Mouse (Mus musculus) stomach, postnatal 0 days (tissue): ENCODE measurements at regions not wholly inside any gene's neighbourhood (a gene's known extent, or its start where the extent isn't known, plus 50 kb on each side); places are given as distances from the start of the nearest gene placed in this dataset.

ENCODE experiments used
- CTCF ChIP-seq: IDR thresholded peaks from 2 replicates; pipeline ENCODE4 v1.5.1; 2016; ENCODE audit warnings: antibody characterized with exemption, low read depth, mild to moderate bottlenecking, moderate library complexity
- EP300 ChIP-seq: optimal IDR thresholded peaks from 2 replicates; pipeline ENCODE3; 2016; ENCODE audit warnings: antibody characterized with exemption

DNA sequence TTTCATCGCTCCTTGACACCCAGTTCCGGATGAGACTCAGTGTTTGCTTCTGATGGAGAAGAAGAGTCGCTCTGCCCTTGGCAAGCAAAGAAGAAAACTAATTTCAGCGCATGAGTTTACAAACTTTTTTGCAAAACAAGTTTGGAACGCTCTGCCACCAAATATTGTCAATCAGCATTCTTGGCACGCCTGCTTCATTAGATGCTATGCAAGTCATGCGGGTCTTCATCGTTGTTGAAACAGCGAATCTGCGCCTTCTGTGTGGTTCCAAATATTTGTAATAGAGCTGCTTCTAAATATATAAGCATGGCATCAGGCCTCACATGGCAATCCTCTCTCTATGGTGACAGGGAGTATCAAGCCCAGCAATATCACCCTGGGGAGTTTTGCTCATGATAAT is 301.9 kb upstream of the Noct start:
- TF ChIP-seq CTCF (no peak), EP300 (no peak)
